Mouse (Mus musculus) lung, adult 2 months (tissue): ENCODE measurements around the gene Olfr1360. TPM values are rescaled to one million over a fixed set of nuclear protein-coding genes. Genes with fewer than 3 reads are reported as not detected.

Experiments used
- DNase-seq: peaks from one replicate; pipeline ENCODE4 v3.0.0; 2022
- H3K4me1 ChIP-seq: fragments of 200-500 bp; 2 replicates; pipeline ENCODE4 v1.6.1; 2011; ENCODE audit warnings: low read length; ENCODE audit not compliant: control insufficient read depth, insufficient read depth
- H3K4me3 ChIP-seq: fragments of 200-500 bp; replicated peaks from 2 replicates; pipeline ENCODE3; 2011; ENCODE audit warnings: low read depth, mild to moderate bottlenecking, control low read depth, low read length; ENCODE audit errors: extremely low read depth
- CTCF ChIP-seq: fragments of 200-500 bp; IDR thresholded peaks from 2 replicates; pipeline ENCODE4 v1.5.1; 2011; ENCODE audit warnings: mild to moderate bottlenecking, low read length, control low read depth; ENCODE audit not compliant: insufficient read depth
- POLR2A ChIP-seq: fragments of 200-500 bp; IDR thresholded peaks from 2 replicates; pipeline ENCODE4 v1.6.1; 2011; ENCODE audit warnings: low read depth, mild to moderate bottlenecking, control low read depth, low read length, borderline replicate concordance; ENCODE audit errors: extremely low read depth
- WGBS: fragments of 180-500 bp; shearing (Covaris S2); methylation state at CpG from one replicate; pipeline ENCODE4 v1.1.7; 2018; 5-methylcytosine and 5-hydroxymethylcytosine counted together
- polyA plus RNA-seq: library from polyadenylated mRNA; depleted of rRNA; stranded (reverse); fragments of >200 nt; gene quantifications from 2 replicates; pipeline ENCODE4 v1.2.3, GENCODE M21; 2012

Gene Olfr1360
- polyA plus RNA-seq, 1 experiment, result not detected

DNA sequence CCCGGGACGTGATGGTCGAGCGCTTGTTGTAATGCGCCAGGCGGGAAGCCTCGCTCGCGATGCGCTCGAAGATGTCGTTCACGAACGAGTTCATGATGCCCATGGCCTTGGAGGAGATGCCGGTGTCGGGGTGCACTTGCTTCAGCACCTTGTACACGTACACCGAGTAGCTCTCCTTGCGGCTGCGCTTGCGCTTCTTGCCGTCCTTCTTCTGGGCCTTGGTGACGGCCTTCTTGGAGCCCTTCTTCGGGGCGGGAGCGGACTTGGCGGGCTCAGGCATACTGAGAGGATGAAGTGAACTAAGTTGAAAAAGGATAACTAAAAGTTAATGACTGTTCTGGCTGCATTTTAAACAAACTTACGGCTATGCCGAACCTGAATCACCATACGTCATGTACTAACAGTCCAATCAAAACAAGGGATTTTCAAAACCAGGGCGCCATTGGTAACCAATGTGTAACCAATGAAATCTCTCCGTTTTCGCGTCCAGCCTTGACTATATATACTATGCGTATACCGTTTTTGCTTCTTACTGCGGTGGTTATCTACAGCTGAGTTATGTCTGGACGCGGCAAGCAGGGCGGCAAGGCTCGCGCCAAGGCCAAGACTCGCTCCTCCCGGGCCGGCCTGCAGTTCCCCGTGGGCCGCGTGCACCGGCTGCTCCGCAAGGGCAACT lies 38.8 kb upstream of the Olfr1360 start, which contains the start of the genes Hist1h2bl and Hist1h2ai:
TSS of gene Hist1h2bl (minus strand) at position 280 of the 676 bp plus-strand sequence.
TSS of gene Hist1h2ai (plus strand) at position 559 of the 676 bp plus-strand sequence.
- WGBS, result under 1% methylated on average over 34 of the region's 50 CpGs
- Histone ChIP-seq H3K4me1 (peaks cover 18% of the 10 kb centered on the region), H3K4me3 (peak within 1 kb of the TSS; percentile 67)
- peak; percentile 80; the same call in 1 of the 2 replicates for TF ChIP-seq POLR2A
- peak; percentile 62 for DNase-seq

DNA sequence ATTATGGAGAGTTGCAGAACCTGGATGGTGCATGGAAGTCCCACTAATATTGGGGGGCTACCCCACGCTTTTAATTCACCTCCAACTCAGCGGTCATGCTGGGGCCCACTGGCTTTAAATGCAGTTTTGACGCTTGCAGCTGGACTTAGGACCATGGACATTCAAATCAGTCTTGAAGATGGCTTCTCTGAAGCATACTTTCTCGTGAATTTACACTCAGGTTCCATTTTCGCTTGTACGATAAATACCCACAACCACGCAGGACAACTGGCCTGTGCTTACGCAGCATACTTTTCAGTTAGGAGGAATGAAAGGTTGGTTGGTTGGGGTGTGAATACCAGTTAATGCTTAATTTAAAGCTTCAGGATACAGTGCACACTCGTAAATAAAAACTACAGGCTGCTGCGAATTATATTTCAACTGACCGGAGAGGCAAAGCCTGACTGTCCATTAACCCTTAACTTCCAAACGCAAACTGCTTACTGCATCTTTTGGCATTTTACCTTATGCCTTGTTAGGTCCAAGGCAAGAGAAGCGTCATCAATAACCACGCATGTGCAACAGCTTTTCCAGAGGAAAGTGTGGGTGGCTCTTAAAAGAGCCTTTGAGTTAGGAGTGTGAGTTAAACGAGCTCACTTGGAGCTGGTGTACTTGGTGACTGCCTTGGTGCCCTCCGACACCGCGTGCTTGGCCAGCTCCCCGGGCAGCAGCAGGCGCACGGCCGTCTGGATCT lies 38.1 kb upstream of the Olfr1360 start:
- no peak for TF ChIP-seq CTCF
- no peak for TF ChIP-seq POLR2A
- under 1% methylated on average over 22 of the region's 22 CpGs for WGBS
- no peak for DNase-seq
- peaks cover 19% of the 10 kb centered on the region for H3K4me1 ChIP-seq
- H3K4me3 ChIP-seq, result peak overlapping the region; percentile 9

DNA sequence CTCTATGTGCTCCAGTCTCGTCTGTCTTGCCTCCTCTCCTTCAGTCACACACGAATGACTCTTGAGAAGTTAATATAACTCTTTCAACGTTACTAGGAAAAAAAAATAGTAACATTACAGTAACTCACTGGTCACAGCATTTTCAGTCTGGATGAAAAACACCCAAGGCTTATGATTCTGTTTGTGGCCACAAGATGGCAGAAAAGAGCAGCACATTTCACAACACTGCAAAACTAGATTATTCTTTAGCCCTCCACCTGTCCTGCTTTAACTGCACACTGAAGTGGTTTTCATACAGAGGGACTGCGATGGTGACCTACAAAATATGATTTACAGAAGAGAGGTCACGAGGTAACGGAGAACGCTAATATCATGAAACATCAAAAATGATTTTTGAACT lies 37.5 kb upstream of the Olfr1360 start:
- H3K4me3 ChIP-seq, result no peak overlapping the region
- under 1% methylated on average over 7 of the region's 7 CpGs for WGBS
- no peak for TF ChIP-seq POLR2A
- peak; percentile 56; the same call in 1 of the 2 replicates for TF ChIP-seq CTCF
- H3K4me1 ChIP-seq, result peaks cover 19% of the 10 kb centered on the region
- peak; percentile 49 for DNase-seq

DNA sequence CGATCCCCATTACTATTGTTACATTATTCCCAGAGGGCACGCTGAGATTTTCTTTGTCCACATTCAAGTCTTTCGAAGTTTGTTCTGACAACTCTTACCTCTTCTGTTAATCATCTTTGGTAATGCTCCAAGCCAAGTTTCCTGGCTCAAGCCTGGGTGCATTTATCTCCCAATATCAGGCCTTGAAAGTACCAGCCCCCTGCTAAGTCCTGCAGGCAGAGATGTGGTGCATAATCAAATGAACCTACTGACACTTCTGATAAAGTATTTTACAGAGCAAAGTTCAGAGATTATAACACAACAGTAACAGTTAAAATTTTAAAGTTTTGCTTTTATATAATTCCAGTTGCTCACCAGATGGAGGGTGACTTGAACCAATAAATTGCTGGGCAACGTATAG lies 34.5 kb upstream of the Olfr1360 start:
- no peak for DNase-seq
- Histone ChIP-seq H3K4me3 (no peak overlapping the region), H3K4me1 (peaks cover 12% of the 10 kb centered on the region)
- WGBS, result 31% methylated on average over 4 of the region's 4 CpGs
- no peak for TF ChIP-seq CTCF
- no peak for TF ChIP-seq POLR2A

- 5% methylated on average over 22 of the region's 22 CpGs for WGBS
- peak; percentile 69 for DNase-seq
- no peak for TF ChIP-seq POLR2A
- TF ChIP-seq CTCF, result no peak
- Histone ChIP-seq H3K4me1 (peaks cover 12% of the 10 kb centered on the region), H3K4me3 (peak overlapping the region; percentile 99)
These were observed 33.8 kb upstream of the Olfr1360 start for GRCm38 (mm10) chr13:21710821-21711525.

DNA sequence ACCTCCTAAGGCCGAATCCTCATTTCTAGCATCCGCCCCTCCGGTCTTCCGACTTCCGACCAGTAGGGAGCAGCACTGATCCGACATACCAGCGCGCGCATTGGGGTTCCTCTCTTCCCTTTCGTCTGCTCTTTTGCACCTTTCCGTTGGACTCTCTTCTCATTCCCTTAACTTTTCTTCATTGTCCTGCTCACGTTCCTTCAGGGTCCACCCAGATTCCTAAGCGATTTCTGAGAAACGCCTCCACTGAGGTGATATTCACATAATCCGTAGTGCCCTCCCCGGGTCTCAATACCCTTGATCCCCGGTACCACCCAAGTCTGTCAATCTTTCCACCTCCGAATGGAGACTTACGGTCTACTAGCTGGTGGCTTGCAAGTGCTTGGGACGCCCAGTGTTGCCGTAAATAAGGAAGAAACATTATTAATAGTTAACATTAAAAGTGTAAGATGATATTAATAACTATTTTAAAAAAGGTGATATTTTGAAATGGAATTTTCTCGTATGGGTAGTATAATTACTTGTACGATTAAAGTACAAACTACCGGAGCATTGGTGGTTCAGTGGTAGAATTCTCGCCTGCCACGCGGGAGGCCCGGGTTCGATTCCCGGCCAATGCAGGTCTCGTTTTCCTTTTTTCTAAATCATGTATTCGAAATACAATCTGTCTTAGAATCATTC lies 33.0 kb upstream of the Olfr1360 start:
- peak; percentile 85 for DNase-seq

DNA sequence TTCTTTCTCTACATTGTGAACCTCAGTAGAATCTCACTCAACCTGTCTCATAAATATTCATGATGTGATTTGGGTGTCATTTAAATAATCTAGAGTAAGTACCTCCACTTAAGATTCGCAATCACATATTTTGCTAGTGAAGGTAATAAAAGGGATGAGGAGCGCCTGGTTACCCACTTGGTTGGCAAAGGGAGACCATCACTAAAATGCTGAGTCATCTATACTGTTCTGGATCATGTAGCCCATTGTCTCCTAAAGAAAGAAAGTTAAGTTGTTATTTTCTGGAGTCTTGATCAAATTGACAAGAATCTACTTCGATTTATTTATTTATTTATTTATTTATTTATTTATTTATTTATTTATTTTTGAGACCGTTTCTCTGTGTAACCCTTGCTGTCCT lies 29.5 kb upstream of the Olfr1360 start:
- WGBS, result 64% methylated on average over 4 of the region's 4 CpGs
- TF ChIP-seq CTCF (no peak), POLR2A (no peak)
- DNase-seq, result no peak
- no peak overlapping the region for H3K4me3 ChIP-seq
- H3K4me1 ChIP-seq, result peaks cover 3% of the 10 kb centered on the region; the same call in 1 of the 2 replicates

More for the DNA sequence above, 33.0 kb upstream of the Olfr1360 start:
- peaks cover 8% of the 10 kb centered on the region for H3K4me1 ChIP-seq
- H3K4me3 ChIP-seq, result peak overlapping the region; percentile 99
- TF ChIP-seq CTCF (peak; percentile 81), POLR2A (no peak)
- WGBS, result under 1% methylated on average over 32 of the region's 32 CpGs

- DNase-seq, result no peak
- TF ChIP-seq POLR2A (no peak), CTCF (no peak)
- H3K4me3 ChIP-seq, result no peak within 1 kb of the TSS
- no peaks in the 10 kb centered on the region for H3K4me1 ChIP-seq
These were observed 20.6 kb upstream of the Olfr1360 start, which contains the start of gene Olfr1359 for GRCm38 (mm10) chr13:21697811-21698210. Gene Olfr1359 (plus strand): TSS chr13:21698111.

DNA sequence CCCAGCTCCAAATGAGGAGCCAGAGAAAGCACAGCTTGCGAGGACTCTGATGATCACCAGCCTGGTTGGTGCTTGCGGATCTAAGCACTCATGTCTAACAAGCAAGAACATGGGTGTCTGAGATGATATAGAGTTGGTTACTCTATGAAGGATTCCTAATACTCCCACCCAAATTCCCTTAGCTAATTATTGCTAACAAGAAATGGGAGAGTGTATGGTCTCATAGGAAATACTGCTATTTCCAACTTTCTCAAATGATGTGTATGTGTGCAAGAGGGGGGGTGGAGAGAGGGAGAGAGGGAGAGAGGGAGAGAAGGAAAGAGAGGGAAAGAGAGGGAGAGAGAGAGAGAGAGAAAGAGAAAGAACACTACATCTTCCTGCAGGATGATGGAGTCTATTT lies 13.9 kb downstream of the Olfr1360 start, which contains the start of gene Olfr1361:
TSS of gene Olfr1361 (minus strand) at position 101 of the 400 bp plus-strand sequence.
- Histone ChIP-seq H3K4me1 (no peaks in the 10 kb centered on the region), H3K4me3 (no peak within 1 kb of the TSS)
- no peak for TF ChIP-seq POLR2A
- no peak for TF ChIP-seq CTCF
- no peak for DNase-seq
- 74% methylated on average over 2 of the region's 2 CpGs for WGBS
